Mouse (Mus musculus) erythroblast, embryonic 14.5 days (primary cell): Measurements from ENCODE around the gene Rpl9.

Source experiments
- GATA1 ChIP-seq: IDR thresholded peaks from 2 replicates; pipeline ENCODE4 v1.6.1; 2012; ENCODE audit warnings: low read length, inconsistent platforms, mixed read lengths
- TAL1 ChIP-seq: IDR thresholded peaks from 3 replicates; pipeline ENCODE4 v1.6.1; 2012; ENCODE audit warnings: low read length, inconsistent platforms, mixed read lengths

DNA sequence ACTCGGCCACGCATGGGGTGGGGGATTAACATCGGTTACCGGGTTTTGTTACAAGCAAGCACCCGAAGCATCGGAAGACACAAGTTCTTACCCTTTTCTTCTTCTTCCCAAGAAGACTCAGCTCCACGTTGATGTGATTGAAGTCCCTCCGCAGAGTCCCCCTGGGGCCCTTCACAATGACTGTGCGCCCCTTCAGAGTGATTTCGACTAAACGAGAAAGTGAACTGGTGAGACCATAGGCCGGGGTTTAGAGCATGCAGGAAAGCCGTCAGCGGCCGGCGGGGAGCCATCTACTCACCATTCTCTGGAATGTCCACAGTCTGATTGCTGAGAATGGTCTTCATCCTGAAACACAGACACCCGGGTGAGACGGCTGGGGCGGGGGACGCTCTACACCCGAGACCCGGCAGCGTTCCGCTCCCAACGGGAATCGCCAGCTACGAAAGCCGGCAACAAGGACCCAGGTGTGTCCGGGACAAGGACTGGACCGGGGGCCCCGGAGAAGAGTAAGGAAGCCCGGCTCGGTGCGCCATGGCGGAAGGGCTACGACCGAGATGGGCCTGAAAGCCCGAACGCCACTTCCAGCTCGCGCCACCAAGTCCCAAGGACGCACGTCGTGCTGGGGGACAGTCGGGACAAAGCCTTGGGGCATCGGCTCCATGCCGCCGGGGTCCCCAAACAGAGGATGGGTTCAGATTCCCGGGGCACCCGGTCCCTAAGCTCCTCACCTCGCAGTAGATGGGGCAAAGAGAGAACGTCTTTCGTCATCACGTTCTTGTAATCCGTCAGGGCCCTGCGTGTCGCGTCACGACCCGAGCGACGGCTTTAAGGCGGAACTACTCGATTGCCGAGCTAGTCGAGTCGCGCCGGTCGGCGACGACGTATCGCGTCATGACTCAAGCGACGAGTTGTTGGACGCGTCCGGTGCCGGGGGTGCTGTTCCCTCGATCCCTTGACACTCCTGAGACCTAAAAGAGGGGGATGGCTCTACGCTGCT lies at the start of gene Rpl9, which contains the start of gene Lias:
- TF ChIP-seq TAL1: no peak
- no peak for TF ChIP-seq GATA1
